Mouse (Mus musculus): ENCODE results near the gene Ppfia3.

Ppfia3 gene

GRCm38 (mm10) chr7:45312686-45313453 lies 53.9 kb downstream of the Ppfia3 start:
- DNase-seq (ENCODE audit: low spot score) = no peak

- DNase-seq (ENCODE audit: low spot score) = no peak
Measured at GRCm38 (mm10) chr7:45312023-45312422, 54.8 kb downstream of the Ppfia3 start.

GRCm38 (mm10) chr7:45309455-45309854 lies 57.4 kb downstream of the Ppfia3 start:
- DNase-seq (ENCODE audit: low spot score) = no peak

GRCm38 (mm10) chr7:45308551-45309240 lies 58.1 kb downstream of the Ppfia3 start:
- DNase-seq (ENCODE audit: low spot score) = no peak

GRCm38 (mm10) chr7:45305275-45305674 lies 61.5 kb downstream of the Ppfia3 start:
- DNase-seq (ENCODE audit: low spot score) = no peak

- DNase-seq (ENCODE audit: low spot score) = no peak
Measured at GRCm38 (mm10) chr7:45304869-45305268, 62.0 kb downstream of the Ppfia3 start.

- DNase-seq (ENCODE audit: low spot score) = no peak
Measured at GRCm38 (mm10) chr7:45302626-45303025, 64.2 kb downstream of the Ppfia3 start.

GRCm38 (mm10) chr7:45300270-45300669 lies 66.5 kb downstream of the Ppfia3 start:
- DNase-seq (ENCODE audit: low spot score) = peak; percentile 27

GRCm38 (mm10) chr7:45299752-45300151 lies 67.1 kb downstream of the Ppfia3 start:
- DNase-seq (ENCODE audit: low spot score) = no peak

GRCm38 (mm10) chr7:45297563-45297962 lies 69.3 kb downstream of the Ppfia3 start:
- DNase-seq (ENCODE audit: low spot score) = no peak

GRCm38 (mm10) chr7:45296626-45297025 lies 70.2 kb downstream of the Ppfia3 start:
- no peak for DNase-seq (ENCODE audit: low spot score)

All from ovary, postnatal 10 days (tissue).